Mouse (Mus musculus) midbrain, postnatal 0 days (tissue): ENCODE measurements at regions not wholly inside any gene's neighbourhood (a gene's known extent, or its start where the extent isn't known, plus 50 kb on each side); places are given as distances from the start of the nearest gene placed in this dataset.

Source experiments
- ATAC-seq: fragments of 200-750 bp; cut with Nextera tagmentation; 2 replicates; pipeline ENCODE4 v1.8.0; 2017; ENCODE audit warnings: moderate number of reproducible peaks, mild to moderate bottlenecking, moderate TSS enrichment, moderate library complexity; ENCODE audit not compliant: low FRiP score
- DNase-seq: peaks from one replicate; pipeline ENCODE4 v3.0.0-alpha.2; 2015; ENCODE audit warnings: low spot score
- H3K27ac ChIP-seq: fragments of 300-500 bp; sonication (generic); 2 replicates; pipeline ENCODE4 v1.5.1; 2014; ENCODE audit warnings: low read depth, mild to moderate bottlenecking, low read length, mixed read lengths
- H3K27me3 ChIP-seq: fragments of 300-500 bp; sonication (generic); 2 replicates; pipeline ENCODE4 v1.6.1; 2014; ENCODE audit warnings: low read length, control low read depth, mixed read lengths; ENCODE audit not compliant: insufficient read depth
- H3K36me3 ChIP-seq: fragments of 300-500 bp; sonication (generic); 2 replicates; pipeline ENCODE4 v1.6.1; 2014; ENCODE audit warnings: low read length, control low read depth, mixed read lengths; ENCODE audit not compliant: insufficient read depth
- H3K4me1 ChIP-seq: fragments of 300-500 bp; sonication (generic); 2 replicates; pipeline ENCODE4 v1.6.1; 2014; ENCODE audit warnings: mild to moderate bottlenecking, control low read depth, antibody characterized with exemption, low read length, mixed read lengths; ENCODE audit not compliant: insufficient read depth
- H3K4me2 ChIP-seq: fragments of 300-500 bp; sonication (generic); 2 replicates; pipeline ENCODE4 v1.6.1; 2014; ENCODE audit warnings: low read depth, mild to moderate bottlenecking, low read length, mixed read lengths; ENCODE audit not compliant: poor library complexity, severe bottlenecking
- H3K4me3 ChIP-seq: fragments of 300-500 bp; sonication (generic); 2 replicates; pipeline ENCODE4 v1.5.1; 2014; ENCODE audit warnings: low read depth, mild to moderate bottlenecking, low read length, moderate library complexity
- H3K9ac ChIP-seq: fragments of 300-500 bp; sonication (generic); replicated peaks from 2 replicates; pipeline ENCODE4 v1.6.1; 2014; ENCODE audit warnings: mild to moderate bottlenecking, low read length, moderate library complexity, mixed read lengths; ENCODE audit not compliant: poor library complexity, severe bottlenecking
- H3K9me3 ChIP-seq: fragments of 300-500 bp; sonication (generic); 2 replicates; pipeline ENCODE4 v1.6.1; 2016; ENCODE audit warnings: low read length, control low read depth
- CTCF ChIP-seq: IDR thresholded peaks from 2 replicates; pipeline ENCODE4 v1.5.1; 2016; ENCODE audit warnings: antibody characterized with exemption, mild to moderate bottlenecking
- WGBS: fragments of 180-500 bp; shearing (Covaris S2); extraction: QIAGEN DNeasy Blood & Tissue Kit; methylation state at CpG from one replicate; pipeline ENCODE4 v1.1.7; 2014; 5-methylcytosine and 5-hydroxymethylcytosine counted together

GRCm38 (mm10) chr6:143490019-143490418 lies 323.0 kb downstream of the Etnk1 start:
- Histone ChIP-seq H3K9me3 (no peaks in the 10 kb centered on the region), H3K4me3 (no peak overlapping the region), H3K4me1 (no peaks in the 10 kb centered on the region), H3K27ac (no peak overlapping the region), H3K27me3 (no peaks in the 10 kb centered on the region), H3K36me3 (no peaks in the 10 kb centered on the region), H3K9ac (no peak overlapping the region), H3K4me2 (no peak overlapping the region)
- 95% methylated on average over 6 of the region's 6 CpGs for WGBS
- ATAC-seq (no peak), DNase-seq (no peak)
- TF ChIP-seq CTCF: no peak

- no peak for ATAC-seq
- H3K4me1 ChIP-seq: no peaks in the 10 kb centered on the region
- WGBS: 89% methylated on average over 5 of the region's 5 CpGs
- H3K4me3 ChIP-seq: no peak overlapping the region
- DNase-seq: no peak
- TF ChIP-seq CTCF: no peak
- no peak overlapping the region for H3K27ac ChIP-seq
- H3K36me3 ChIP-seq: no peaks in the 10 kb centered on the region
- H3K4me2 ChIP-seq: no peak overlapping the region
- no peaks in the 10 kb centered on the region for H3K27me3 ChIP-seq
- H3K9me3 ChIP-seq: no peaks in the 10 kb centered on the region
- H3K9ac ChIP-seq: no peak overlapping the region
Measured at GRCm38 (mm10) chr6:143491380-143491779, 324.4 kb downstream of the Etnk1 start.

- DNase-seq: no peak
- Histone ChIP-seq H3K4me2 (no peak overlapping the region), H3K36me3 (no peaks in the 10 kb centered on the region), H3K4me1 (no peaks in the 10 kb centered on the region), H3K27me3 (no peaks in the 10 kb centered on the region), H3K27ac (no peak overlapping the region), H3K4me3 (no peak overlapping the region), H3K9me3 (no peaks in the 10 kb centered on the region), H3K9ac (no peak overlapping the region)
- ATAC-seq: no peak
- no peak for TF ChIP-seq CTCF
- WGBS: 95% methylated on average over 3 of the region's 3 CpGs
Measured at GRCm38 (mm10) chr6:143493543-143493942, 326.5 kb downstream of the Etnk1 start.

GRCm38 (mm10) chr6:143494341-143494740 lies 327.3 kb downstream of the Etnk1 start:
- no peak overlapping the region for H3K27ac ChIP-seq
- 93% methylated on average over 11 of the region's 11 CpGs for WGBS
- no peak overlapping the region for H3K4me3 ChIP-seq
- ATAC-seq (no peak), DNase-seq (peak; percentile 19)
- no peaks in the 10 kb centered on the region for H3K36me3 ChIP-seq
- H3K9me3 ChIP-seq: no peaks in the 10 kb centered on the region
- H3K27me3 ChIP-seq: no peaks in the 10 kb centered on the region
- no peak for TF ChIP-seq CTCF
- no peak overlapping the region for H3K9ac ChIP-seq
- H3K4me1 ChIP-seq: no peaks in the 10 kb centered on the region
- no peak overlapping the region for H3K4me2 ChIP-seq

- ATAC-seq: no peak
- no peak for TF ChIP-seq CTCF
- Histone ChIP-seq H3K36me3 (no peaks in the 10 kb centered on the region), H3K9me3 (no peaks in the 10 kb centered on the region), H3K4me2 (no peak overlapping the region), H3K4me1 (no peaks in the 10 kb centered on the region), H3K27ac (no peak overlapping the region), H3K27me3 (no peaks in the 10 kb centered on the region), H3K4me3 (no peak overlapping the region), H3K9ac (no peak overlapping the region)
- no peak for DNase-seq
- 80% methylated on average over 7 of the region's 7 CpGs for WGBS
Measured at GRCm38 (mm10) chr6:143494886-143495285, 327.9 kb downstream of the Etnk1 start.

- no peak for TF ChIP-seq CTCF
- WGBS: 70% methylated on average over 14 of the region's 14 CpGs
- Histone ChIP-seq H3K4me1 (no peaks in the 10 kb centered on the region), H3K4me3 (no peak overlapping the region), H3K27me3 (no peaks in the 10 kb centered on the region), H3K36me3 (no peaks in the 10 kb centered on the region), H3K4me2 (no peak overlapping the region), H3K9me3 (no peaks in the 10 kb centered on the region), H3K27ac (no peak overlapping the region), H3K9ac (no peak overlapping the region)
- ATAC-seq: no peak
- DNase-seq: no peak
Measured at GRCm38 (mm10) chr6:143498764-143499163, 331.7 kb downstream of the Etnk1 start.
